Mouse (Mus musculus) heart, embryonic 11.5 days (tissue): Measurements from ENCODE around the gene Ptgs1. TPM values are rescaled to one million over a fixed set of nuclear protein-coding genes. Genes with fewer than 3 reads are reported as not detected.

Experiments
- polyA plus RNA-seq: library from polyadenylated mRNA; unstranded; fragments of >200 nt; fragmentation: Nextera tagmentation; extraction: Ambion mirVana; gene quantifications from 2 replicates; pipeline ENCODE4 v1.2.1, GENCODE M21; 2014

The Ptgs1 gene
- polyA plus RNA-seq, 1 experiment from 2014 or later = 19.4 TPM

Other genes starting within 250 kb of the Ptgs1 start
- 367 and 380 TPM in 2 replicates for gene Ndufa8, start 181.0 kb upstream of the Ptgs1 start, polyA plus RNA-seq
- 0.23 TPM in 1 of 2 replicates, not detected in the other for gene Morn5, start 181.0 kb upstream of the Ptgs1 start, polyA plus RNA-seq
- gene Lhx6, start 125.0 kb upstream of the Ptgs1 start, polyA plus RNA-seq = 0.87 and 0.97 TPM in 2 replicates
- 35.3 and 37.2 TPM in 2 replicates for gene Mrrf, start 94.0 kb upstream of the Ptgs1 start, polyA plus RNA-seq
- 53.7 and 62.8 TPM in 2 replicates for gene Rbm18, start 93.7 kb upstream of the Ptgs1 start, polyA plus RNA-seq
- gene Olfr338, start 143.1 kb downstream of the Ptgs1 start, polyA plus RNA-seq = not detected in 2 replicates
- gene Olfr339, start 188.5 kb downstream of the Ptgs1 start, polyA plus RNA-seq = not detected in 2 replicates
- gene Olfr340, start 222.2 kb downstream of the Ptgs1 start, polyA plus RNA-seq = not detected in 2 replicates